Comparison of ENCODE assay signal across 11 mouse cellular contexts in genomic region chr2:83758606-83759215, GRCm38 (mm10). TPM values are rescaled to one million over a fixed set of nuclear protein-coding genes. Genes with fewer than 3 reads are reported as not detected.
DNase-seq lines count a peak whose midpoint lies in the region; ATAC-seq lines count a peak whose summit lies in the region.
"Had no signal": no experiment of that assay in that cellular context is flagged by ENCODE, and none has a peak within 500 bp of the region (broad histone marks: within the 10 kb centered on the region; RNA-seq: fewer than 3 reads in every experiment).

No protein-coding gene starts in this region.

- H3K4me1 ChIP-seq in heart, embryonic 16.5 days (ENCODE audit: control insufficient read depth, insufficient read depth, low read length), result peaks cover 14% of the 10 kb centered on the region
- no peaks in the 10 kb centered on the region for H3K4me1 ChIP-seq in embryonic facial prominence, embryonic 14.5 days (ENCODE audit: control insufficient read depth, insufficient read depth, low read length)
- 0 out of 2 replicates have a peak, but pooled peaks cover 7% of the 10 kb centered on the region for H3K4me1 ChIP-seq in intestine, embryonic 15.5 days (replicated peaks)
- peaks cover 13% of the 10 kb centered on the region for H3K4me1 ChIP-seq in neural tube, embryonic 15.5 days

- peak overlapping the region; percentile 43 for H3K4me3 ChIP-seq in heart, embryonic 16.5 days (ENCODE audit: low read length)
- no peak overlapping the region for H3K4me3 ChIP-seq in embryonic facial prominence, embryonic 14.5 days (ENCODE audit: low read depth, low read length)
- H3K4me3 ChIP-seq in intestine, embryonic 15.5 days (replicated peaks), result no peak overlapping the region
- peak overlapping the region; percentile 28 for H3K4me3 ChIP-seq in neural tube, embryonic 15.5 days (replicated peaks)
- H3K4me3 ChIP-seq: erythroblast, embryonic 14.5 days had no signal

- H3K4me2 ChIP-seq in heart, embryonic 16.5 days (ENCODE audit: low read depth, low read length), result peak overlapping the region; percentile 70
- H3K4me2 ChIP-seq in embryonic facial prominence, embryonic 14.5 days (ENCODE audit: low read depth, low read length), result no peak overlapping the region; the same call in 1 of the 2 replicates
- H3K4me2 ChIP-seq in intestine, embryonic 15.5 days (replicated peaks), result 0 out of 2 replicates have a peak overlapping the region, but pooled peaks have one; percentile 2
- H3K4me2 ChIP-seq in neural tube, embryonic 15.5 days, result peak overlapping the region; percentile 52

- no peak for DNase-seq in heart, adult 8-10 months (ENCODE audit: low spot score)
- no peak for DNase-seq in embryonic facial prominence, embryonic 14.5 days (ENCODE audit: low spot score)
- no peak for DNase-seq in adrenal gland, adult (ENCODE audit: inconsistent age in 2 of 2, low spot score in 1 of 2)
- no peak for DNase-seq in gastrocnemius, postnatal 14 days
- DNase-seq in layer of hippocampus, postnatal 36 days, result no peak
- DNase-seq: liver had no signal

- H3K36me3 ChIP-seq in heart, embryonic 16.5 days (ENCODE audit: control insufficient read depth, insufficient read depth), result 0 out of 2 replicates have a peak, but pooled peaks cover 3% of the 10 kb centered on the region
- H3K36me3 ChIP-seq in embryonic facial prominence, embryonic 14.5 days (ENCODE audit: control insufficient read depth, insufficient read depth, low read length), result peaks cover 29% of the 10 kb centered on the region
- H3K36me3 ChIP-seq in intestine, embryonic 15.5 days, result no peaks in the 10 kb centered on the region
- no peaks in the 10 kb centered on the region for H3K36me3 ChIP-seq in neural tube, embryonic 15.5 days

- no peak for ATAC-seq in heart, embryonic 16.5 days (replicated peaks; ENCODE audit: extremely low read depth, insufficient read depth, low FRiP score)
- peak; percentile 16; the same call in 1 of the 2 replicates for ATAC-seq in embryonic facial prominence, embryonic 14.5 days (ENCODE audit: low read depth)
- ATAC-seq in intestine, embryonic 15.5 days, result peak; percentile 18; the same call in 1 of the 2 replicates
- peak; percentile 42; the same call in 1 of the 2 replicates for ATAC-seq in neural tube, embryonic 15.5 days (ENCODE audit: low FRiP score)

- peaks cover 34% of the 10 kb centered on the region for H3K27me3 ChIP-seq in heart, embryonic 16.5 days (ENCODE audit: control insufficient read depth, insufficient read depth, low read length)
- no peaks in the 10 kb centered on the region for H3K27me3 ChIP-seq in embryonic facial prominence, embryonic 14.5 days (replicated peaks; ENCODE audit: control insufficient read depth, insufficient read depth, low read length)
- no peaks in the 10 kb centered on the region for H3K27me3 ChIP-seq in intestine, embryonic 15.5 days (replicated peaks)
- no peaks in the 10 kb centered on the region for H3K27me3 ChIP-seq in neural tube, embryonic 15.5 days (replicated peaks)

- intact Hi-C loops in gastrocnemius, postnatal 14 days (cut with DNase I; ENCODE audit: low total_unique reads), result no loop called here

- H3K27ac ChIP-seq in heart, embryonic 16.5 days (ENCODE audit: low read length), result peak overlapping the region; percentile 68
- no peak overlapping the region; the same call in 1 of the 2 replicates for H3K27ac ChIP-seq in embryonic facial prominence, embryonic 14.5 days (replicated peaks; ENCODE audit: low read depth, low read length)
- H3K27ac ChIP-seq in intestine, embryonic 15.5 days, result peak overlapping the region; percentile 51
- H3K27ac ChIP-seq in neural tube, embryonic 15.5 days (replicated peaks), result peak overlapping the region; percentile 66

- 63% methylated on average over 7 of the region's 7 CpGs for WGBS in heart, embryonic 16.5 days
- WGBS in embryonic facial prominence, embryonic 14.5 days, result 46% methylated on average over 7 of the region's 7 CpGs
- WGBS in intestine, embryonic 15.5 days, result 64% methylated on average over 7 of the region's 7 CpGs
- 21% methylated on average over 7 of the region's 7 CpGs for WGBS in neural tube, embryonic 15.5 days

- H3K9me3 ChIP-seq in heart, embryonic 16.5 days (replicated peaks; ENCODE audit: control insufficient read depth, low read length), result no peaks in the 10 kb centered on the region
- no peaks in the 10 kb centered on the region for H3K9me3 ChIP-seq in embryonic facial prominence, embryonic 14.5 days (ENCODE audit: control insufficient read depth, low read length)
- no peaks in the 10 kb centered on the region for H3K9me3 ChIP-seq in intestine, embryonic 15.5 days
- no peaks in the 10 kb centered on the region for H3K9me3 ChIP-seq in neural tube, embryonic 15.5 days (replicated peaks)

- peak overlapping the region; percentile 49; the same call in 1 of the 2 replicates for H3K9ac ChIP-seq in heart, embryonic 16.5 days (ENCODE audit: low read length)
- peak overlapping the region; percentile 11; the same call in 1 of the 2 replicates for H3K9ac ChIP-seq in embryonic facial prominence, embryonic 14.5 days (ENCODE audit: low read depth, low read length)
- no peak overlapping the region for H3K9ac ChIP-seq in intestine, embryonic 15.5 days
- peak overlapping the region; percentile 31; the same call in 1 of the 2 replicates for H3K9ac ChIP-seq in neural tube, embryonic 15.5 days (replicated peaks)

RNA-seq across cellular contexts. Expression of gene Itgav, which starts 34.5 kb away (rescaled TPM):
- 34.8 and 43.4 TPM in 2 replicates for polyA plus RNA-seq in heart, embryonic 16.5 days (2015; fragmentation: Nextera tagmentation; extraction: Ambion mirVana)
- 10 to 100 TPM; 33.9 to 39.6 (median 36.0) TPM for total RNA-seq in heart, adult 8-10 months (2022)
- polyA plus RNA-seq in embryonic facial prominence, embryonic 14.5 days (2014; fragmentation: Nextera tagmentation; extraction: Ambion mirVana), result 92.5 and 105 TPM in 2 replicates
- polyA plus RNA-seq in intestine, embryonic 15.5 days (2015; fragmentation: Nextera tagmentation; extraction: Ambion mirVana), result 61.3 and 76.7 TPM in 2 replicates
- polyA plus RNA-seq in neural tube, embryonic 15.5 days (2015; fragmentation: Nextera tagmentation; extraction: Ambion mirVana), result 29.1 and 29.8 TPM in 2 replicates
- 10 to 100 TPM; 46.3 to 58.0 TPM for total RNA-seq in gastrocnemius, postnatal 14 days (2021)
- 10 to 100 TPM; 58.6 to 60.5 TPM for total RNA-seq in layer of hippocampus, postnatal 36 days (2021)

RNA-seq across cellular contexts. Expression of gene Fam171b, which starts 53.7 kb away (rescaled TPM):
- polyA plus RNA-seq in heart, embryonic 16.5 days (2015; fragmentation: Nextera tagmentation; extraction: Ambion mirVana), result 1.7 and 1.8 TPM in 2 replicates
- total RNA-seq in heart, adult 8-10 months (2022), result under 1 TPM; 0.40 to 0.94 (median 0.55) TPM
- 21.0 TPM in 2 replicates for polyA plus RNA-seq in embryonic facial prominence, embryonic 14.5 days (2014; fragmentation: Nextera tagmentation; extraction: Ambion mirVana)
- polyA plus RNA-seq in intestine, embryonic 15.5 days (2015; fragmentation: Nextera tagmentation; extraction: Ambion mirVana), result 8.9 and 9.3 TPM in 2 replicates
- 69.8 and 79.0 TPM in 2 replicates for polyA plus RNA-seq in neural tube, embryonic 15.5 days (2015; fragmentation: Nextera tagmentation; extraction: Ambion mirVana)
- total RNA-seq in gastrocnemius, postnatal 14 days (2021), result 1 to 10 TPM; 2.6 to 2.8 TPM
- total RNA-seq in layer of hippocampus, postnatal 36 days (2021), result 100 to 1,000 TPM; 191 to 210 TPM
- total RNA-seq: monocyte, adult 5-6 weeks had no signal
- polyA plus RNA-seq: erythroblast, embryonic 14.5 days had no signal

Comparison
In these comparisons a context has a peak if more than half of its experiments do, and no peak if none do; other contexts are left out.
1. H3K4me3 ChIP-seq: peak in heart, embryonic 16.5 days (single experiment) and neural tube, embryonic 15.5 days (single experiment); none in embryonic facial prominence, embryonic 14.5 days (single experiment) and intestine, embryonic 15.5 days (single experiment).